Mouse (Mus musculus): Measurements from ENCODE around the gene Mr1. TPM values are rescaled to one million over a fixed set of nuclear protein-coding genes. Genes with fewer than 3 reads are reported as not detected.

Gene Mr1
- polyA plus RNA-seq, 1 experiment from 2014 or later, result 6.4 TPM

DNA sequence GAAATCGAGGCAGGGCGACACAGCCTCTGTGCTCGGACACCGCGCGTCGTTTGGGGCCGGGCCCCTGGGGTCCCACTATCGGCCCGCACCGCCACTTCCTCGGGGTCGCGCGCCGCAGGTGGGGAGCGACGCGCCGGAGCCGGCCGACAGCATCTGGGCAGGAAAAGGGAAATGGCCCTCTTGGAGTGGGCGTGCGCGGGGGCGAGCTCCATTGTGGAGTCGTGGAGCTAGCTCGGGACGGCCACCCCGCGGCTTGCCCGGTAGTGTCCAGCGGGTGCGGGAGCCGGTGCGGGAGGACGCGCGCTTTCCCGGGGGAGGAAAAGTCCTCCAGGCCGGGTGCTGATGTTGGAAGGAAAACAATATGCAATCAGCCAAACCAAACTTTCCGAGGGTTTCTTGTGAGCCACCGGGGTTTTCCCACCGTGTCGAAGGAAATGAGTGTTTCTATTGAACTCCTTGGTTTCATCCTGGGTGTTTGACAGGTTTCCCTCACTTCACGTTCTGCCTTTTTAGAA lies 12.4 kb upstream of the Mr1 start:
- H3K4me3 ChIP-seq (replicated peaks), result peak overlapping the region; percentile 97
- H3K4me2 ChIP-seq, result peak overlapping the region; percentile 81
- no peaks in the 10 kb centered on the region for H3K9me3 ChIP-seq
- WGBS, result under 1% methylated on average over 46 of the region's 46 CpGs
- no peaks in the 10 kb centered on the region; the same call in 1 of the 2 replicates for H3K4me1 ChIP-seq
- H3K9ac ChIP-seq, result peak overlapping the region; percentile 84
- no peaks in the 10 kb centered on the region for H3K36me3 ChIP-seq
- ATAC-seq (ENCODE audit: insufficient read depth, low FRiP score, low read depth), result peak; percentile 21; the same call in 1 of the 2 replicates
- no peaks in the 10 kb centered on the region for H3K27me3 ChIP-seq (replicated peaks)
- H3K27ac ChIP-seq, result peak overlapping the region; percentile 82

DNA sequence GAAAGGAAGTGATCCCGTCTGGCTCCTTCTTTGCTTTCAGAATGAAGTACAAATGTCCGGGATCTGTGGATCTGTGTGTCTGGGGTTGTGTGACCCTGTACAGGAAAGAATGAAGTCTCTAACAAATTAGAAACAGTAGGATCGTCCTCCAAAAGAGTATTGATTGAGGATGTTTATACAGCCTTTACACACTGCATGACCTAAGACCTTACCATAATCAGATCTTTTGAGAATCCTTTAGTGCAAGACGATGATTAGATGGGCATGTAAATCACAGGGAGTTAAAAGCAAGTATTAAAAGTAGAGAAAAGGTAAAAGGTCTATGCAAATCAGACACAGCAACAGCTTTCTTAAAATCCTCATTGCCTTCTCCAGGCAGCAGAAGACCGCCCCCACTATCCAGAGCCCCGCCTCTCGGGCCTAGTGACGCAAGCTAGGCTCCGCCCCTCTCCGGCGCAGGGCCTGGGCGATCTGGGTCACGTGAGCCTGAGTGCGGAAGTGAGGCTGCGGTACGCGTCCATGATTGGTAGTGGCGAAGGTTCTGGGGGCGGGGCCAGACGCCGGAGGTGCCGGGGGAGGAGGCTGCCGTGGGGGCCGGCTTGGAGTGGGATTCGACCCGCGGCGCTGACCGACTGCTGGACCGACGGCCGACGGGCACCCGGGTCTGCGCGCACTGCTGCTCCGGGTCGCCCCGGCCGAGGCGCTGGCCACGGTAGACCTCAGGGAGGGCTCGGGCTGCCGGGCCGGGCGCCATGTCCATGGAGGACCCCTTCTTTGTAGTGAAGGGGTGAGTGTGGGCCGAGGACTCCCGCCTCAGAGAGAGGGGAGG lies 11.7 kb upstream of the Mr1 start, which contains the start of gene Stx6:
Gene Stx6, plus strand, starts transcription at position 575 of the 829 bp plus-strand sequence.
- H3K9ac ChIP-seq, result peak within 1 kb of the TSS; percentile 84
- no peaks in the 10 kb centered on the region for H3K9me3 ChIP-seq
- peak within 1 kb of the TSS; percentile 82 for H3K27ac ChIP-seq
- peak; percentile 98 for ATAC-seq (ENCODE audit: insufficient read depth, low FRiP score, low read depth)
- H3K4me1 ChIP-seq, result no peaks in the 10 kb centered on the region; the same call in 1 of the 2 replicates
- H3K4me3 ChIP-seq (replicated peaks), result peak within 1 kb of the TSS; percentile 97
- H3K27me3 ChIP-seq (replicated peaks), result no peaks in the 10 kb centered on the region
- H3K4me2 ChIP-seq, result peak within 1 kb of the TSS; percentile 81
- 2% methylated on average over 46 of the region's 48 CpGs for WGBS
- no peaks in the 10 kb centered on the region for H3K36me3 ChIP-seq

DNA sequence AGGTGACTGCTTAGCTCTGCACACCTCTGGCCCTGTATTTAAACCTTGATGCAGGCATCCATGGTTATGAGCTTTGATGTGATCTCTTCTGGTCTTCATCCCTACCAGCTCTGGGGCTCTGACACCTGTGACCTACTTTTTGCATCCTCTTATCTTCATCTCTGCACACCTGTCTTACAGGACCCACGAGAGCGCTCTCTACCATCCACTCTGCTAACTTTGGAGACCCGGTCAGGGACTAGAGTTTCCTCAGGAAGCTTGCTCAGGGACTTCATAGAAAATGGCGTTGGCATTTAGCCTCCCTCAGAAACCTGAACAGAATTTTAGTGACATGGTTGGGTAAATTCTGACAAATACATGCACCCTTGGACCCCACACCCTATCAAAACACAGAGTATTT lies 7.3 kb upstream of the Mr1 start:
- ATAC-seq (ENCODE audit: insufficient read depth, low FRiP score, low read depth), result no peak
- WGBS, result 64% methylated on average over 4 of the region's 4 CpGs
- Histone ChIP-seq H3K27ac (no peak overlapping the region), H3K27me3 (replicated peaks) (no peaks in the 10 kb centered on the region), H3K9ac (no peak overlapping the region), H3K9me3 (no peaks in the 10 kb centered on the region), H3K4me2 (no peak overlapping the region), H3K4me3 (replicated peaks) (no peak overlapping the region), H3K36me3 (no peaks in the 10 kb centered on the region), H3K4me1 (no peaks in the 10 kb centered on the region)

DNA sequence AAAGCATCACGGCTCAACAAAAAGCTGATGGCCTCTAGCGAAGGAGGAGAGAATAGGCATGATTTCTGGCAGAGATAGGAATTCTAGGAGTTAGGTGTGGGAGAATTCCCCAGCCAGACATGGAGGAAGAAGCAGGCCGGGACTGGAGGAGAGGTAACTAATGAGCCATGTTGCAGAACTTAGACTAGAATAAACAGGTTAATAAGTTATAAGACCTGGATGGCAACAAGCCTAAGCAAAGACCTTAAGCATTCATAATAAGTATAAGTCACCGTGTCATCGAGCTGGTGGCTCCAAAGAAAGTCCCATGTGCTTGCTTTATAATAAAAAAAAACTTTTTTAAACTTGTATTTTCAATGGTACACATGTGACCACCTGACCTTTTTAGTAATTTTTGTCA lies 4.2 kb upstream of the Mr1 start:
- Histone ChIP-seq H3K27me3 (replicated peaks) (no peaks in the 10 kb centered on the region), H3K4me2 (no peak overlapping the region), H3K9me3 (no peaks in the 10 kb centered on the region), H3K4me3 (replicated peaks) (no peak overlapping the region), H3K27ac (no peak overlapping the region), H3K36me3 (no peaks in the 10 kb centered on the region), H3K4me1 (no peaks in the 10 kb centered on the region), H3K9ac (no peak overlapping the region)
- no peak for ATAC-seq (ENCODE audit: insufficient read depth, low FRiP score, low read depth)
- 84% methylated on average over 5 of the region's 5 CpGs for WGBS

- no peak for ATAC-seq (ENCODE audit: insufficient read depth, low FRiP score, low read depth)
- 90% methylated on average over 3 of the region's 3 CpGs for WGBS
- no peaks in the 10 kb centered on the region for H3K4me1 ChIP-seq
These were observed 2.8 kb upstream of the Mr1 start for GRCm38 (mm10) chr1:155149403-155149802.

GRCm38 (mm10) chr1:155147228-155147627 lies 614 bp upstream of the Mr1 start:
- Histone ChIP-seq H3K4me2 (no peak overlapping the region), H3K4me1 (no peaks in the 10 kb centered on the region), H3K9ac (no peak overlapping the region), H3K4me3 (replicated peaks) (no peak overlapping the region), H3K27me3 (replicated peaks) (no peaks in the 10 kb centered on the region), H3K27ac (no peak overlapping the region), H3K36me3 (no peaks in the 10 kb centered on the region), H3K9me3 (no peaks in the 10 kb centered on the region)
- 80% methylated on average over 2 of the region's 2 CpGs for WGBS
- ATAC-seq (ENCODE audit: insufficient read depth, low FRiP score, low read depth), result no peak

More at GRCm38 (mm10) chr1:155149403-155149802, 2.8 kb upstream of the Mr1 start:
- Histone ChIP-seq H3K36me3 (no peaks in the 10 kb centered on the region), H3K4me2 (no peak overlapping the region), H3K9ac (no peak overlapping the region), H3K27ac (no peak overlapping the region), H3K9me3 (no peaks in the 10 kb centered on the region), H3K4me3 (replicated peaks) (no peak overlapping the region), H3K27me3 (replicated peaks) (no peaks in the 10 kb centered on the region)

- H3K4me2 ChIP-seq, result peak overlapping the region; percentile 48
- no peaks in the 10 kb centered on the region for H3K36me3 ChIP-seq
- peak overlapping the region; percentile 64; the same call in 1 of the 2 replicates for H3K27ac ChIP-seq
- no peaks in the 10 kb centered on the region for H3K4me1 ChIP-seq
- 24% methylated on average over 6 of the region's 6 CpGs for WGBS
- no peaks in the 10 kb centered on the region for H3K9me3 ChIP-seq
- peak overlapping the region; percentile 46 for H3K4me3 ChIP-seq (replicated peaks)
- no peak overlapping the region for H3K9ac ChIP-seq
- peak; percentile 32; the same call in 1 of the 2 replicates for ATAC-seq (ENCODE audit: insufficient read depth, low FRiP score, low read depth)
- H3K27me3 ChIP-seq (replicated peaks), result no peaks in the 10 kb centered on the region
These were observed 994 bp downstream of the Mr1 start for GRCm38 (mm10) chr1:155145620-155146019.

GRCm38 (mm10) chr1:155140076-155140475 lies 6.5 kb downstream of the Mr1 start:
- Histone ChIP-seq H3K9ac (no peak overlapping the region), H3K27me3 (replicated peaks) (no peaks in the 10 kb centered on the region), H3K4me1 (no peaks in the 10 kb centered on the region), H3K4me3 (replicated peaks) (no peak overlapping the region), H3K27ac (no peak overlapping the region), H3K36me3 (no peaks in the 10 kb centered on the region), H3K4me2 (no peak overlapping the region), H3K9me3 (no peaks in the 10 kb centered on the region)
- ATAC-seq (ENCODE audit: insufficient read depth, low FRiP score, low read depth), result no peak
- WGBS, result 63% methylated on average over 2 of the region's 2 CpGs

DNA sequence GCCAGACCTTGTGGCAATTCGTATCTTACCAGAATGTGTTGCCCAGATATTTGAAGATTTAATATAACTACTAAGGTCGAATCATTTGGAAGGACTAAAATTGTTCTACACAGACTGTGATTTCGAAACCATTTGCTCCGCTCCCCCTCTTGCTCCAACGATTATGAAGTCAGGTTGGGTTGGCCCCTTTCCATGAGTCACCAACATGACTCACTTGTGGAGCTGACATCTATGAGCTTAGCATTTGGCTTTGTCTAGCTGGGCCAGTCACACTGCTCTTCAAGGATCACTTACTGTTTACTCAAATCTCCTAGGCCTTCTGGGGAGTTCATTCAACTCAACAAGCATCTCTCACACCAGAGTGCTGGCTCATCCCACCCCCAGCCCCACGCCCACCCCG lies 7.8 kb downstream of the Mr1 start:
- WGBS, result 76% methylated on average over 7 of the region's 7 CpGs
- ATAC-seq (ENCODE audit: insufficient read depth, low FRiP score, low read depth), result no peak
- no peak overlapping the region for H3K27ac ChIP-seq

GRCm38 (mm10) chr1:155134866-155135265 lies 11.7 kb downstream of the Mr1 start:
- H3K36me3 ChIP-seq, result no peaks in the 10 kb centered on the region
- no peak overlapping the region for H3K4me2 ChIP-seq
- 39% methylated on average over 8 of the region's 8 CpGs for WGBS
- H3K4me1 ChIP-seq, result no peaks in the 10 kb centered on the region
- H3K27me3 ChIP-seq (replicated peaks), result no peaks in the 10 kb centered on the region
- ATAC-seq (ENCODE audit: insufficient read depth, low FRiP score, low read depth), result no peak
- no peaks in the 10 kb centered on the region for H3K9me3 ChIP-seq
- H3K9ac ChIP-seq, result no peak overlapping the region
- no peak overlapping the region for H3K27ac ChIP-seq
- no peak overlapping the region for H3K4me3 ChIP-seq (replicated peaks)

More for the DNA sequence above, 7.8 kb downstream of the Mr1 start:
- no peak overlapping the region for H3K9ac ChIP-seq
- no peak overlapping the region for H3K4me3 ChIP-seq (replicated peaks)
- no peaks in the 10 kb centered on the region for H3K4me1 ChIP-seq
- no peaks in the 10 kb centered on the region for H3K36me3 ChIP-seq
- no peak overlapping the region for H3K4me2 ChIP-seq
- no peaks in the 10 kb centered on the region for H3K9me3 ChIP-seq
- H3K27me3 ChIP-seq (replicated peaks), result no peaks in the 10 kb centered on the region

DNA sequence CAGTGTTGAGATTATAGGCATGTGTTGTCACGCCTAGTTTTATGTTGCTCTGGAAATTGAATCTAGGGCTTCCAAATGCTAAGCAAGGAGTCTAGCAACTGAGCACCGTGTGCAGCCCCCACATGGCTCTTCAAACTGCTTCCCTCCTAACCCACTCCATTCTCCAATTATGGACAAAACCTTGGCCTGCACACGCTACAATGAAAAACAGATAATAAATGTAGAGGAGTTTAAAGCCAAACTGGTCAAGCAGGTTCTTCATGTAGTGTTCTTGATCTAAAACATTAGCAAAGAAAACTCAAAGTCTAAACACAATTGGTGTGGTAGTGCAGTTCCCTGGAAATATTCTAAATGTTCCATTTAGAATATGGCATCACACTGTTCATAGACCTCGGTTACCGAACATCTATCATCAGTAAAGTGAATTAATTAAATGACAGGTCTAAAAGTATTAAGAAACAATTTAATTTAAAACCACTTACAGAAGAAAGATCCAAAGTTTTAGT lies 19.1 kb downstream of the Mr1 start:
- no peak for ATAC-seq (ENCODE audit: insufficient read depth, low FRiP score, low read depth)

GRCm38 (mm10) chr1:155126716-155127115 lies 19.9 kb downstream of the Mr1 start:
- no peak overlapping the region for H3K4me2 ChIP-seq
- WGBS, result 68% methylated on average over 5 of the region's 5 CpGs
- no peaks in the 10 kb centered on the region for H3K27me3 ChIP-seq (replicated peaks)
- H3K4me3 ChIP-seq (replicated peaks), result no peak overlapping the region
- no peak overlapping the region for H3K9ac ChIP-seq
- H3K9me3 ChIP-seq, result no peaks in the 10 kb centered on the region
- H3K27ac ChIP-seq, result no peak overlapping the region
- H3K36me3 ChIP-seq, result no peaks in the 10 kb centered on the region
- H3K4me1 ChIP-seq, result no peaks in the 10 kb centered on the region
- ATAC-seq (ENCODE audit: insufficient read depth, low FRiP score, low read depth), result no peak

More for the DNA sequence above, 19.1 kb downstream of the Mr1 start:
- H3K4me2 ChIP-seq, result no peak overlapping the region
- no peaks in the 10 kb centered on the region for H3K27me3 ChIP-seq (replicated peaks)
- H3K9ac ChIP-seq, result no peak overlapping the region
- no peaks in the 10 kb centered on the region for H3K4me1 ChIP-seq
- no peak overlapping the region for H3K4me3 ChIP-seq (replicated peaks)
- no peaks in the 10 kb centered on the region for H3K9me3 ChIP-seq
- 71% methylated on average over 5 of the region's 5 CpGs for WGBS
- H3K27ac ChIP-seq, result no peak overlapping the region
- H3K36me3 ChIP-seq, result no peaks in the 10 kb centered on the region

All from stomach, embryonic 15.5 days (tissue).